Mouse (Mus musculus): ENCODE measurements at regions not wholly inside any gene's neighbourhood (a gene's known extent, or its start where the extent isn't known, plus 50 kb on each side); places are given as distances from the start of the nearest gene placed in this dataset.
"Not testable (repeated sequence)": the region's sequence is repeated elsewhere in the genome, so short reads cannot be mapped to it uniquely, and the experiment has no call there.

GRCm38 (mm10) chr2:107117564-107117963 lies 58.1 kb upstream of the Fshb start:
- no peak overlapping the region for H3K4me2 ChIP-seq
- 82% methylated on average over 6 of the region's 6 CpGs for WGBS
- H3K27ac ChIP-seq: no peak overlapping the region
- H3K4me1 ChIP-seq (replicated peaks): peaks cover 6% of the 10 kb centered on the region; the same call in 1 of the 2 replicates
- no peaks in the 10 kb centered on the region for H3K27me3 ChIP-seq
- ATAC-seq (replicated peaks; ENCODE audit: insufficient number of reproducible peaks, insufficient read depth, low FRiP score, low read depth): no peak
- H3K4me3 ChIP-seq: no peak overlapping the region
- H3K9me3 ChIP-seq (replicated peaks): no peaks in the 10 kb centered on the region
- H3K9ac ChIP-seq: no peak overlapping the region
- no peaks in the 10 kb centered on the region for H3K36me3 ChIP-seq

DNA sequence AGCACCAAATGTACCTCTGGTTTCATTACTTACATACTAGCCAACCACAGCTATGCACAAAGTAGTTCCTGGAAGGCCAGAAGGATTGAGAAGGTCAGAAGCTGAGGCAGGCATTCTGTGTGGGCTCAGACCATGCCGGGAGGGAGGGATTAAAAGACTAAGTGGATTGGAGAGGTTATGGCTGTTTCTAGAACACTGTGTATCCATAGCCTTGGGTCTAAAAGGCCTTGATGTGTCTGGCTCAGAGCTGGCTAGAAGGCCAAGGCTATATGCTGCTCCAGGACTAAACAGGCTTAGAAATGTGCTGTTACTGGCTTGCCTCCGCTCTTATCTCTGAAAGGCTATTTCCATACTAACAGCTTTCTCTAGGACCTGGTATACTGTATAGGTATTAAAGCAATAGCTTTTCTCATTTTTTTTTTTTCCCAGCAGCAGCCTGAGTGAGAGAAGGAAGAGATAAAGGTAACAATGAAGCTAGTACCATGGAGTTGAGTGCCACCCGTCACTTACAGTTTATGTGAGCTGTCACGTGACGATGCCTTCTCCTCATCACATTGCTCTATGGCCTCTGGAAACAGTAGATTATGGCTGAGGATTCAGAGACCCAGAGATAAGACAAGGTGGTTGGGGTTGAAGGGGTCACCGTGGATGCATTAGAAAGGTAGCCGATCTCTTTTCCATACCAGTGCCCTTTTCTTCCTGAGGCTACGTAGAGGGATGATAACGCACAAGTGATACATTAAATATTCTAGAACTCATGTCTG lies 59.4 kb upstream of the Fshb start:
- Histone ChIP-seq H3K36me3 (no peaks in the 10 kb centered on the region), H3K4me3 (no peak overlapping the region), H3K27ac (no peak overlapping the region), H3K27me3 (no peaks in the 10 kb centered on the region), H3K9ac (no peak overlapping the region), H3K9me3 (replicated peaks) (no peaks in the 10 kb centered on the region), H3K4me1 (replicated peaks) (peaks cover 6% of the 10 kb centered on the region; the same call in 1 of the 2 replicates), H3K4me2 (no peak overlapping the region)
- WGBS: 54% methylated on average over 9 of the region's 9 CpGs
- ATAC-seq (replicated peaks; ENCODE audit: insufficient number of reproducible peaks, insufficient read depth, low FRiP score, low read depth): no peak

GRCm38 (mm10) chr2:107119697-107120096 lies 60.2 kb upstream of the Fshb start:
- WGBS: 21% methylated on average over 1 of the region's 1 CpGs
- Histone ChIP-seq H3K27ac (no peak overlapping the region), H3K27me3 (no peaks in the 10 kb centered on the region), H3K9ac (no peak overlapping the region), H3K36me3 (no peaks in the 10 kb centered on the region), H3K4me3 (no peak overlapping the region), H3K9me3 (replicated peaks) (no peaks in the 10 kb centered on the region), H3K4me1 (replicated peaks) (peaks cover 6% of the 10 kb centered on the region; the same call in 1 of the 2 replicates), H3K4me2 (no peak overlapping the region)
- no peak for ATAC-seq (replicated peaks; ENCODE audit: insufficient number of reproducible peaks, insufficient read depth, low FRiP score, low read depth)

GRCm38 (mm10) chr2:107133186-107133585 lies 73.7 kb upstream of the Fshb start:
- no peak for ATAC-seq (replicated peaks; ENCODE audit: insufficient number of reproducible peaks, insufficient read depth, low FRiP score, low read depth)

GRCm38 (mm10) chr2:107149317-107149716 lies 89.9 kb upstream of the Fshb start:
- H3K9me3 ChIP-seq (replicated peaks): no peaks in the 10 kb centered on the region
- no peaks in the 10 kb centered on the region for H3K36me3 ChIP-seq
- H3K4me3 ChIP-seq: no peak overlapping the region
- 86% methylated on average over 2 of the region's 2 CpGs for WGBS
- no peak overlapping the region for H3K9ac ChIP-seq
- H3K4me2 ChIP-seq: no peak overlapping the region
- H3K4me1 ChIP-seq (replicated peaks): no peaks in the 10 kb centered on the region
- ATAC-seq (replicated peaks; ENCODE audit: insufficient number of reproducible peaks, insufficient read depth, low FRiP score, low read depth): no peak
- H3K27ac ChIP-seq: no peak overlapping the region
- H3K27me3 ChIP-seq: no peaks in the 10 kb centered on the region

More at GRCm38 (mm10) chr2:107133186-107133585, 73.7 kb upstream of the Fshb start:
- H3K27ac ChIP-seq: no peak overlapping the region
- H3K4me2 ChIP-seq: no peak overlapping the region
- no peaks in the 10 kb centered on the region for H3K27me3 ChIP-seq
- H3K9ac ChIP-seq: no peak overlapping the region
- no peak overlapping the region for H3K4me3 ChIP-seq
- H3K9me3 ChIP-seq (replicated peaks): no peaks in the 10 kb centered on the region
- H3K36me3 ChIP-seq: no peaks in the 10 kb centered on the region
- no peaks in the 10 kb centered on the region for H3K4me1 ChIP-seq (replicated peaks)

GRCm38 (mm10) chr2:107149851-107150250 lies 90.4 kb upstream of the Fshb start:
- Histone ChIP-seq H3K36me3 (no peaks in the 10 kb centered on the region), H3K4me2 (no peak overlapping the region), H3K4me3 (no peak overlapping the region), H3K27me3 (no peaks in the 10 kb centered on the region), H3K9me3 (replicated peaks) (no peaks in the 10 kb centered on the region), H3K4me1 (replicated peaks) (no peaks in the 10 kb centered on the region), H3K9ac (no peak overlapping the region), H3K27ac (no peak overlapping the region)
- ATAC-seq (replicated peaks; ENCODE audit: insufficient number of reproducible peaks, insufficient read depth, low FRiP score, low read depth): no peak
- 69% methylated on average over 2 of the region's 2 CpGs for WGBS

GRCm38 (mm10) chr2:107150373-107150772 lies 90.9 kb upstream of the Fshb start:
- WGBS: 72% methylated on average over 3 of the region's 3 CpGs
- Histone ChIP-seq H3K27me3 (no peaks in the 10 kb centered on the region), H3K9ac (no peak overlapping the region), H3K4me1 (replicated peaks) (no peaks in the 10 kb centered on the region), H3K4me3 (no peak overlapping the region), H3K9me3 (replicated peaks) (no peaks in the 10 kb centered on the region), H3K27ac (no peak overlapping the region), H3K4me2 (no peak overlapping the region), H3K36me3 (no peaks in the 10 kb centered on the region)
- ATAC-seq (replicated peaks; ENCODE audit: insufficient number of reproducible peaks, insufficient read depth, low FRiP score, low read depth): no peak

- Histone ChIP-seq H3K27me3 (no peaks in the 10 kb centered on the region), H3K27ac (no peak overlapping the region), H3K9ac (no peak overlapping the region), H3K4me2 (no peak overlapping the region), H3K36me3 (no peaks in the 10 kb centered on the region), H3K9me3 (replicated peaks) (no peaks in the 10 kb centered on the region), H3K4me1 (replicated peaks) (no peaks in the 10 kb centered on the region), H3K4me3 (no peak overlapping the region)
- ATAC-seq (replicated peaks; ENCODE audit: insufficient number of reproducible peaks, insufficient read depth, low FRiP score, low read depth): no peak
These were observed 92.4 kb upstream of the Fshb start for GRCm38 (mm10) chr2:107151878-107152277.

DNA sequence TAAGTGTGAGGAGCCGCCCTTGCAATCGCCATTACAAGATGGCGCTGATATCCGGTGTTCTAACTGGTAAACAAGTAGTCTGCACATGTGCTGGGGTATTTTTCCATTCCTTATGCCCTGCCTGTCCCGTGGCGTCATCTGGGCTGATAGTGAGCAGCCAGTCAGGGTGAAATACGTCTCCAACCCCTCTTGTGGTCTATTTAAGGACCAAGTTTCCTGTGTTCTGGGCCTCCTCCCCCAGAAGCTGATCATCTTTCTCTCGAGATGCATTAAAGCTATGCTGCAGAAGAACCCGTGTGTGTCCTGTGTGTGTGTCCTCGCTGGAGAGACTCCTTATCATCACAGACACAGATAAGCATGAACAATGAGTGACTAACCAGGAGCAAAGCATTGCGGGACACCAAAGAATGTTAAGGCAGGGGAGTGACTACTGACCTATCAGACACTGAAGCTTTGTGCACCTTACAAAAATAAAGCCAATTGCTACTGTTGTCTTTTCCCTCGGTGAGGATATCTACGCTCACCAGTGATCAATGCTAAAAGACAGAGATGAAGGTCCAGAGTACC lies 99.5 kb upstream of the Fshb start:
- H3K9ac ChIP-seq; ATAC-seq (replicated peaks; ENCODE audit: insufficient number of reproducible peaks, insufficient read depth, low FRiP score, low read depth); H3K4me1 ChIP-seq (replicated peaks); H3K4me3 ChIP-seq; H3K27ac ChIP-seq; H3K36me3 ChIP-seq; H3K9me3 ChIP-seq (replicated peaks); H3K4me2 ChIP-seq; H3K27me3 ChIP-seq: not testable (repeated sequence)
- 72% methylated on average over 13 of the region's 13 CpGs for WGBS

- no peaks in the 10 kb centered on the region for H3K4me1 ChIP-seq (replicated peaks)
- no peak overlapping the region for H3K4me2 ChIP-seq
- no peak for ATAC-seq (replicated peaks; ENCODE audit: insufficient number of reproducible peaks, insufficient read depth, low FRiP score, low read depth)
These were observed 114.7 kb upstream of the Kcna4 start for GRCm38 (mm10) chr2:107175721-107176120.

DNA sequence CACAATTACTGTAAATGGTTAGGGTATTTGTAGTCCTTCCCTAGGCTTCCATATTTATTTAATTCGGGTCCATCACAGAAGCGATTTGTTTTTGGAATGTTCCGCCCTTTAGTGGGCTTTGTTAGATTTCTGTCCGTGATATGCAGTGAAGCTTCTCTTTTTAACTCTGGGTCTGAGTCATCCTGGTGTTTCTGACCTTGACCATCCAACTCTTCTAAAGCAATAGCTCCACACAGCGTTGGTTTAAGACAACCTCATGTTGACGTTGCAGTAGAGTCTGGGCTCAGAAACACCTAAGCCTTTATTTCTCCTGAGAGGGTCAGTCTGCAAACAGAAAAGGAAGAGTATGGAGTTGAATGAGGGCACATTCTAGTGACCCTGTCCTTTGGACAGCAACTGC lies 107.4 kb upstream of the Kcna4 start:
- WGBS: 81% methylated on average over 6 of the region's 6 CpGs

More at GRCm38 (mm10) chr2:107175721-107176120, 114.7 kb upstream of the Kcna4 start:
- Histone ChIP-seq H3K27ac (no peak overlapping the region), H3K4me3 (no peak overlapping the region), H3K9ac (no peak overlapping the region), H3K27me3 (no peaks in the 10 kb centered on the region), H3K9me3 (replicated peaks) (no peaks in the 10 kb centered on the region), H3K36me3 (no peaks in the 10 kb centered on the region)
- 46% methylated on average over 4 of the region's 4 CpGs for WGBS

GRCm38 (mm10) chr2:107184864-107185263 lies 105.6 kb upstream of the Kcna4 start:
- no peaks in the 10 kb centered on the region for H3K9me3 ChIP-seq (replicated peaks)
- no peaks in the 10 kb centered on the region for H3K4me1 ChIP-seq (replicated peaks)
- no peaks in the 10 kb centered on the region for H3K27me3 ChIP-seq
- no peak overlapping the region for H3K4me3 ChIP-seq
- H3K9ac ChIP-seq: no peak overlapping the region
- no peak for ATAC-seq (replicated peaks; ENCODE audit: insufficient number of reproducible peaks, insufficient read depth, low FRiP score, low read depth)
- no peak overlapping the region for H3K4me2 ChIP-seq
- no peak overlapping the region for H3K27ac ChIP-seq
- H3K36me3 ChIP-seq: no peaks in the 10 kb centered on the region
- 54% methylated on average over 3 of the region's 3 CpGs for WGBS

More for the DNA sequence above, 107.4 kb upstream of the Kcna4 start:
- H3K4me2 ChIP-seq: no peak overlapping the region
- H3K27ac ChIP-seq: no peak overlapping the region
- no peak overlapping the region for H3K4me3 ChIP-seq
- no peaks in the 10 kb centered on the region for H3K36me3 ChIP-seq
- no peaks in the 10 kb centered on the region for H3K9me3 ChIP-seq (replicated peaks)
- no peak overlapping the region for H3K9ac ChIP-seq
- H3K27me3 ChIP-seq: no peaks in the 10 kb centered on the region
- ATAC-seq (replicated peaks; ENCODE audit: insufficient number of reproducible peaks, insufficient read depth, low FRiP score, low read depth): no peak
- no peaks in the 10 kb centered on the region for H3K4me1 ChIP-seq (replicated peaks)
